Mouse (Mus musculus) myocyte (in vitro differentiated cells): Measurements from ENCODE around the gene Mrpl33. TPM values are rescaled to one million over a fixed set of nuclear protein-coding genes. Genes with fewer than 3 reads are reported as not detected.

Experiments used
- H3K27me3 ChIP-seq: one replicate; pipeline ENCODE4 v1.6.1; 2011; ENCODE audit not compliant: control insufficient read depth, insufficient read depth, insufficient read length
- H3K36me3 ChIP-seq: one replicate; pipeline ENCODE4 v1.6.1; 2011; ENCODE audit not compliant: control insufficient read depth, insufficient read depth
- H3K4me2 ChIP-seq: one replicate; pipeline ENCODE4 v1.6.1; 2011; ENCODE audit warnings: low read depth, control low read depth
- H3K4me3 ChIP-seq: one replicate; pipeline ENCODE4 v1.5.1; 2011; ENCODE audit warnings: mild to moderate bottlenecking, control low read depth, moderate library complexity
- H3K79me2 ChIP-seq: one replicate; pipeline ENCODE4 v1.6.1; 2011; ENCODE audit not compliant: control insufficient read depth, insufficient read depth
- H3ac ChIP-seq: one replicate; pipeline ENCODE4 v1.6.1; 2011; ENCODE audit not compliant: control insufficient read depth, insufficient read length
- CEBPB ChIP-seq: IDR thresholded peaks from 2 replicates; pipeline ENCODE4 v1.6.1; 2011; ENCODE audit warnings: mild to moderate bottlenecking, moderate library complexity; ENCODE audit not compliant: poor library complexity, insufficient read depth, severe bottlenecking
- E2F4 ChIP-seq: IDR thresholded peaks from one replicate; pipeline ENCODE4 v1.6.1; 2011; ENCODE audit warnings: mild to moderate bottlenecking, control low read depth, moderate library complexity; ENCODE audit not compliant: insufficient read depth
- MAX ChIP-seq: IDR thresholded peaks from one replicate; pipeline ENCODE4 v1.6.1; 2011; ENCODE audit warnings: low read depth, mild to moderate bottlenecking, control low read depth
- MYOD1 ChIP-seq, 3 experiments: IDR thresholded peaks; one replicate each; pipeline ENCODE4 v1.6.1; 2011; ENCODE audit warnings: control low read depth in 2 of 3, low read depth in 2 of 3, mild to moderate bottlenecking in 2 of 3, moderate library complexity in 1 of 3; ENCODE audit not compliant: insufficient read length in 2 of 3, control insufficient read depth in 1 of 3
- MYOG ChIP-seq, 3 experiments: IDR thresholded peaks; one replicate each; pipeline ENCODE4 v1.6.1; 2011; ENCODE audit warnings: control low read depth in 2 of 3, low read depth in 2 of 3, mild to moderate bottlenecking in 2 of 3; ENCODE audit not compliant: insufficient read length in 2 of 3, control insufficient read depth in 1 of 3, insufficient read depth in 1 of 3
- POLR2A ChIP-seq: IDR thresholded peaks from one replicate; pipeline ENCODE4 v1.6.1; 2011; ENCODE audit warnings: low read depth, mild to moderate bottlenecking, control low read depth, moderate library complexity; ENCODE audit not compliant: insufficient read length
- POLR2AphosphoS2 ChIP-seq: IDR thresholded peaks from one replicate; pipeline ENCODE4 v1.6.1; 2011; ENCODE audit warnings: low read depth, control low read depth; ENCODE audit not compliant: insufficient read length
- REST ChIP-seq: IDR thresholded peaks from one replicate; pipeline ENCODE4 v1.6.1; 2011; ENCODE audit warnings: mild to moderate bottlenecking, control low read depth, moderate library complexity; ENCODE audit not compliant: insufficient read depth, insufficient read length
- SRF ChIP-seq: IDR thresholded peaks from one replicate; pipeline ENCODE4 v1.6.1; 2011; ENCODE audit warnings: low read depth; ENCODE audit not compliant: control insufficient read depth, insufficient read length
- TCF12 ChIP-seq: IDR thresholded peaks from one replicate; pipeline ENCODE4 v1.6.1; 2011; ENCODE audit warnings: mild to moderate bottlenecking, control low read depth; ENCODE audit not compliant: poor library complexity, insufficient read depth, severe bottlenecking
- TCF3 ChIP-seq: IDR thresholded peaks from one replicate; pipeline ENCODE4 v1.6.1; 2011; ENCODE audit warnings: low read depth, control low read depth; ENCODE audit not compliant: insufficient read length
- USF1 ChIP-seq: IDR thresholded peaks from one replicate; pipeline ENCODE4 v1.6.1; 2011; ENCODE audit warnings: low read depth, mild to moderate bottlenecking, control low read depth, moderate library complexity
- polyA plus RNA-seq: library from polyadenylated mRNA; unstranded; fragments of >200 nt; fragmentation: generic; extraction: Trizol; gene quantifications from one replicate; pipeline ENCODE4 v1.2.1, GENCODE M21; 2012; ENCODE audit warnings: missing spikeins

Gene Mrpl33
- polyA plus RNA-seq, 1 experiment = 241 TPM

DNA sequence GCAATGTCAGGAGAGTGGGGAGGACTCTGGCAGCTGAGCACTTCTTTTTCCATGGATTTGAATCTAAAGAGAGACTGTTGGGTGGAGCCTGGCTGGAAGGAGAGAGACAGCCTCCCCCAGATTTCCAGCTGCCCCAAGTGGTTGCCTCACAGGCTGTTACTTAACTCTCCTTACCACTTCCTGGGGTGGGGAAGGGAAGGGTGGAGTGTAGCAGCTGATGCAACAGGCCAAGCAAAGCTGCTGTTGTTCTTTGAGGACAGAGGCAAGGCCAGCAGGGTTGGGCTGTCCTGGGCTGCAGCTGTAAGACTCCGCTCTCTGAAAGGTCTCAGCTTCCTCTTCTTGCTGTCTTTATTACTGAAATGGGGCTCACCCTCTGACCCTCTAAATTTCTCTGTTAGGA is 5.6 kb downstream of the Mrpl33 start:
- no peaks in the 10 kb centered on the region for H3K79me2 ChIP-seq
- TF ChIP-seq TCF3 (peak; percentile 47), CEBPB (peak; percentile 99), E2F4 (no peak), POLR2A (peak; percentile 77), POLR2AphosphoS2 (peak; percentile 94), TCF12 (peak; percentile 90), MYOG (IDR thresholded peaks at IDR 0.05; ENCODE audit: control insufficient read depth in 1 of 3, insufficient read depth in 1 of 3, insufficient read length in 2 of 3, low read depth in 2 of 3) (peak; percentile 59 to 90 (median 84)), MAX (peak; percentile 50), USF1 (peak; percentile 7), SRF (no peak), REST (no peak), MYOD1 (IDR thresholded peaks at IDR 0.05; ENCODE audit: control insufficient read depth in 1 of 3, insufficient read length in 2 of 3, low read depth in 2 of 3) (peak; percentile 67 to 86 (median 82))
- no peaks in the 10 kb centered on the region for H3K27me3 ChIP-seq

DNA sequence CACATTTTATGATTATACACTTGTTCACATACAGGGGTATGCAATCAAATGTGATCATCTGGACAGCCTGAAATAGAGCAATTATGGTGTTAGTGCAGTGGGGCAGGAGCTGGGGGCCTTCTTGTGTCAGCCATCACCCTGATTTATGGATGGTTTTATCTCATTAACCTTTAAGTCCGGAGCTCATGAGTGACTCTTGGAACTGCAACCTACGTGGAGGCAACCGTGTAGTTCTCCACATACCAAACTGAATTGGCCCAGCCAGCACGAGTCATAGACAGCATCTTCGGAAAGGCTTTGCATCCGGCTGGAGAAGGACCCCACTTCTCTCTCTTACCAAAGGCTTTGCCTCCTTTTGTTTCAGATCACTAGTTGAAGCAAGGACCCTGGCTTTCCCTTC is 7.0 kb downstream of the Mrpl33 start:
- TF ChIP-seq POLR2A (no peak), SRF (no peak), REST (no peak), POLR2AphosphoS2 (no peak), MYOD1 (IDR thresholded peaks at IDR 0.05; ENCODE audit: control insufficient read depth in 1 of 3, insufficient read length in 2 of 3, low read depth in 2 of 3) (no peak), MAX (no peak), TCF3 (no peak), TCF12 (no peak), CEBPB (no peak), MYOG (IDR thresholded peaks at IDR 0.05; ENCODE audit: control insufficient read depth in 1 of 3, insufficient read depth in 1 of 3, insufficient read length in 2 of 3, low read depth in 2 of 3) (no peak), E2F4 (no peak), USF1 (no peak)
- Histone ChIP-seq H3K27me3 (no peaks in the 10 kb centered on the region), H3K79me2 (no peaks in the 10 kb centered on the region), H3K36me3 (no peaks in the 10 kb centered on the region), H3ac (no peak overlapping the region), H3K4me2 (no peak overlapping the region), H3K4me3 (no peak overlapping the region)

More for the DNA sequence above, 5.6 kb downstream of the Mrpl33 start:
- no peak overlapping the region for H3K4me3 ChIP-seq
- H3K4me2 ChIP-seq = peak overlapping the region; percentile 68
- H3ac ChIP-seq = no peak overlapping the region
- no peaks in the 10 kb centered on the region for H3K36me3 ChIP-seq

DNA sequence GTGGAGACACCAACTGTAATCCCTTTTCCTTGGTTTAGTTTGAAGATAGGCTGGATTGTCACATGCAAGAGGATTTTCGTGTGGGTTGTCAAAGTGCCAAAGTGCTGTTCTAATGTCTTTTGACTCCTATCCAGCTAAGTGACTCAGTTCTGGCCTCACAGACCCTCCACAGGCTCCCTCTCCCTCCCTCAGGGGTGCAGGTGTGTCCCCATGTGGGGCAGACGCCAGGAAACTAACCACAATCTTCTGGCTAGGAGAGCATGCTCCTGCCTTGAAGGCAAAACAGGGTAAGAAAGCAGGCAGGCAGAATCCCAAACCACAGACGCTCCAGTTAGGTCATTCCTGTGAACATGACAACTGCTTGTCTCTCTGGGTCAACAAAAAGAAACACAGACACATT is 9.4 kb downstream of the Mrpl33 start:
- H3ac ChIP-seq = no peak overlapping the region
- TF ChIP-seq REST (no peak), TCF3 (no peak), SRF (no peak), MYOD1 (IDR thresholded peaks at IDR 0.05; ENCODE audit: control insufficient read depth in 1 of 3, insufficient read length in 2 of 3, low read depth in 2 of 3) (peak in 2 of 3 experiments; percentile 69 to 81), MAX (no peak), TCF12 (peak; percentile 77), MYOG (IDR thresholded peaks at IDR 0.05; ENCODE audit: control insufficient read depth in 1 of 3, insufficient read depth in 1 of 3, insufficient read length in 2 of 3, low read depth in 2 of 3) (peak; percentile 41 to 88 (median 45)), CEBPB (peak; percentile 17; the same call in 1 of the 2 replicates), E2F4 (no peak), USF1 (no peak)
- H3K4me3 ChIP-seq = no peak overlapping the region
- H3K36me3 ChIP-seq = no peaks in the 10 kb centered on the region
- H3K4me2 ChIP-seq = peak overlapping the region; percentile 68
- H3K27me3 ChIP-seq = no peaks in the 10 kb centered on the region
- H3K79me2 ChIP-seq = no peaks in the 10 kb centered on the region

DNA sequence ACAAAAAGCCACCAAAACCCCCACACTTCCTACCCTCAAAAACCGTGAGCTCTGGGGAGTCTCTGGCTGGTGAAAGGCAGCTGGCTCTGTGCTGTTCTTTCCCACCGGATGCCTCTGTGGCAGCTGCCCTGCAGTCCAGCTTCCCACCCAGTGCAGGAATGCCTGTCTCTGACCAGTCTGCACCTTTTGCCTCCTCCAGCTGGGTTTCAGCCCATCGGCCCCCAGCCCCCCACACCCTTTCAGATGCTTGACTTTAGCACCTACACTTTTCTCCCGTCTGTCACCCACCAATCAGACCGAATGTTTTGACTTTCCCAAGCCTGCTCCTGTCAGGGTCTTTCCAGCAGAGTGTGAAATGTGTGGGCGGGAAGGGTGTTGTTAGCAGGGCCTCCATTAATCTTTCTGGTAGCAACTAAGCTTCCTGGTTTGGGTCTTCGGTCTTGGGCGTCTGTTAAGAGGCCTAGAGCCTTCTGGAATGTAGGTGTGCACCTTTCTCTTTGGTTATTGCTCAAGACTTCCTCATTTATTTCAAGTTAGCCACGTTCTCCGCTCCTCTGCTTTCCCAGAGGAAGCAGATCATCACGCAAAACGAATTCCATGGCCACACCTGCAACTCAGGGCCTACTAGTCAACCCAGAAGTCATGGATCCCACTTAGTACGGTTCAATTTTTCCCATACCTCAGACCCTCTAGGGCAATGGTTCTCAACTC is 13.8 kb downstream of the Mrpl33 start:
- Histone ChIP-seq H3K79me2 (peaks cover 16% of the 10 kb centered on the region), H3ac (no peak overlapping the region), H3K27me3 (no peaks in the 10 kb centered on the region), H3K36me3 (peaks cover 3% of the 10 kb centered on the region), H3K4me2 (peak overlapping the region; percentile 54), H3K4me3 (peak overlapping the region; percentile 17)
- TF ChIP-seq MAX (no peak), CEBPB (no peak), MYOG (IDR thresholded peaks at IDR 0.05; ENCODE audit: control insufficient read depth in 1 of 3, insufficient read depth in 1 of 3, insufficient read length in 2 of 3, low read depth in 2 of 3) (peak; percentile 74 to 99 (median 92)), TCF3 (peak; percentile 88), E2F4 (no peak), SRF (no peak), POLR2A (peak; percentile 48), POLR2AphosphoS2 (no peak), TCF12 (peak; percentile 67), MYOD1 (IDR thresholded peaks at IDR 0.05; ENCODE audit: control insufficient read depth in 1 of 3, insufficient read length in 2 of 3, low read depth in 2 of 3) (peak; percentile 41 to 99 (median 92)), REST (no peak), USF1 (no peak)
